Mouse (Mus musculus) limb, embryonic 15.5 days (tissue): ENCODE results near the gene Cys1. TPM values are rescaled to one million over a fixed set of nuclear protein-coding genes. Genes with fewer than 3 reads are reported as not detected.

Source experiments
- ATAC-seq: fragments of 200-750 bp; cut with Nextera tagmentation; 2 replicates; pipeline ENCODE4 v1.8.0; 2017; ENCODE audit warnings: low read depth, moderate TSS enrichment; ENCODE audit not compliant: insufficient number of reproducible peaks, low FRiP score, low TSS enrichment
- H3K27ac ChIP-seq: fragments of 300-500 bp; sonication (generic); 2 replicates; pipeline ENCODE4 v1.5.1; 2015; ENCODE audit warnings: moderate library complexity, mild to moderate bottlenecking, inconsistent platforms
- H3K27me3 ChIP-seq: fragments of 300-500 bp; sonication (generic); 2 replicates; pipeline ENCODE4 v1.6.1; 2015; ENCODE audit warnings: inconsistent platforms
- H3K36me3 ChIP-seq: fragments of 300-500 bp; sonication (generic); 2 replicates; pipeline ENCODE4 v1.6.1; 2015; ENCODE audit warnings: inconsistent platforms
- H3K4me1 ChIP-seq: fragments of 300-500 bp; sonication (generic); 2 replicates; pipeline ENCODE4 v1.6.1; 2015; ENCODE audit warnings: inconsistent platforms
- H3K4me2 ChIP-seq: fragments of 300-500 bp; sonication (generic); 2 replicates; pipeline ENCODE4 v1.6.1; 2015; ENCODE audit warnings: mild to moderate bottlenecking, inconsistent platforms
- H3K4me3 ChIP-seq: fragments of 300-500 bp; sonication (generic); 2 replicates; pipeline ENCODE4 v1.5.1; 2015; ENCODE audit warnings: mild to moderate bottlenecking, inconsistent platforms
- H3K9ac ChIP-seq: fragments of 300-500 bp; sonication (generic); 2 replicates; pipeline ENCODE4 v1.6.1; 2015; ENCODE audit warnings: inconsistent platforms
- H3K9me3 ChIP-seq: fragments of 300-500 bp; sonication (generic); 2 replicates; pipeline ENCODE4 v1.6.1; 2016; ENCODE audit warnings: inconsistent platforms
- WGBS: fragments of 180-500 bp; shearing (Covaris S2); methylation state at CpG from one replicate; pipeline ENCODE4 v1.1.7; 2015; 5-methylcytosine and 5-hydroxymethylcytosine counted together
- polyA plus RNA-seq: library from polyadenylated mRNA; unstranded; fragments of >200 nt; fragmentation: Nextera tagmentation; extraction: Ambion mirVana; gene quantifications from 2 replicates; pipeline ENCODE4 v1.2.1, GENCODE M21; 2015

Cys1 gene
- polyA plus RNA-seq, 1 experiment from 2014 or later, result 8.1 TPM

- Histone ChIP-seq H3K4me3 (no peak overlapping the region), H3K9me3 (no peaks in the 10 kb centered on the region), H3K36me3 (no peaks in the 10 kb centered on the region), H3K27me3 (no peaks in the 10 kb centered on the region), H3K27ac (no peak overlapping the region), H3K9ac (no peak overlapping the region), H3K4me2 (no peak overlapping the region), H3K4me1 (0 out of 2 replicates have a peak, but pooled peaks cover 6% of the 10 kb centered on the region)
- ATAC-seq, result no peak
- 79% methylated on average over 3 of the region's 3 CpGs for WGBS
Measured at GRCm38 (mm10) chr12:24634648-24635047, 47.0 kb downstream of the Cys1 start.

GRCm38 (mm10) chr12:24634212-24634611 is 47.4 kb downstream of the Cys1 start:
- H3K4me3 ChIP-seq, result no peak overlapping the region
- 64% methylated on average over 4 of the region's 4 CpGs for WGBS
- peak; percentile 36; the same call in 1 of the 2 replicates for ATAC-seq

GRCm38 (mm10) chr12:24633753-24634191 is 47.8 kb downstream of the Cys1 start:
- no peak overlapping the region for H3K27ac ChIP-seq
- WGBS, result 55% methylated on average over 1 of the region's 1 CpGs

More at GRCm38 (mm10) chr12:24634212-24634611, 47.4 kb downstream of the Cys1 start:
- H3K4me1 ChIP-seq, result 0 out of 2 replicates have a peak, but pooled peaks cover 6% of the 10 kb centered on the region
- H3K27me3 ChIP-seq, result no peaks in the 10 kb centered on the region
- H3K36me3 ChIP-seq, result no peaks in the 10 kb centered on the region
- no peak overlapping the region for H3K4me2 ChIP-seq
- no peaks in the 10 kb centered on the region for H3K9me3 ChIP-seq
- H3K9ac ChIP-seq, result no peak overlapping the region
- H3K27ac ChIP-seq, result no peak overlapping the region

GRCm38 (mm10) chr12:24632404-24632803 is 49.2 kb downstream of the Cys1 start:
- H3K9me3 ChIP-seq, result no peaks in the 10 kb centered on the region
- no peak overlapping the region for H3K9ac ChIP-seq
- no peak overlapping the region for H3K27ac ChIP-seq
- H3K4me1 ChIP-seq, result 0 out of 2 replicates have a peak, but pooled peaks cover 8% of the 10 kb centered on the region
- no peaks in the 10 kb centered on the region for H3K36me3 ChIP-seq
- H3K4me2 ChIP-seq, result no peak overlapping the region
- no peak overlapping the region for H3K4me3 ChIP-seq
- ATAC-seq, result no peak
- H3K27me3 ChIP-seq, result no peaks in the 10 kb centered on the region
- 70% methylated on average over 4 of the region's 4 CpGs for WGBS

More at GRCm38 (mm10) chr12:24633753-24634191, 47.8 kb downstream of the Cys1 start:
- H3K27me3 ChIP-seq, result no peaks in the 10 kb centered on the region
- no peaks in the 10 kb centered on the region for H3K36me3 ChIP-seq
- no peak overlapping the region for H3K4me2 ChIP-seq
- H3K9ac ChIP-seq, result no peak overlapping the region
- H3K9me3 ChIP-seq, result no peaks in the 10 kb centered on the region
- H3K4me1 ChIP-seq, result 0 out of 2 replicates have a peak, but pooled peaks cover 6% of the 10 kb centered on the region
- H3K4me3 ChIP-seq, result no peak overlapping the region
- peak; percentile 20; the same call in 1 of the 2 replicates for ATAC-seq

GRCm38 (mm10) chr12:24630220-24630619 is 51.4 kb downstream of the Cys1 start:
- no peak for ATAC-seq
- no peaks in the 10 kb centered on the region for H3K36me3 ChIP-seq
- 0 out of 2 replicates have a peak, but pooled peaks cover 16% of the 10 kb centered on the region for H3K4me1 ChIP-seq
- H3K9ac ChIP-seq, result no peak overlapping the region
- no peak overlapping the region for H3K27ac ChIP-seq
- H3K4me2 ChIP-seq, result no peak overlapping the region
- H3K4me3 ChIP-seq, result no peak overlapping the region
- no peaks in the 10 kb centered on the region for H3K27me3 ChIP-seq
- no peaks in the 10 kb centered on the region for H3K9me3 ChIP-seq
- 76% methylated on average over 1 of the region's 1 CpGs for WGBS

GRCm38 (mm10) chr12:24627215-24627614 is 54.4 kb downstream of the Cys1 start:
- no peaks in the 10 kb centered on the region for H3K27me3 ChIP-seq
- H3K36me3 ChIP-seq, result no peaks in the 10 kb centered on the region
- H3K9me3 ChIP-seq, result no peaks in the 10 kb centered on the region
- H3K4me1 ChIP-seq, result 0 out of 2 replicates have a peak, but pooled peaks cover 9% of the 10 kb centered on the region
- no peak overlapping the region for H3K4me2 ChIP-seq
- 39% methylated on average over 3 of the region's 3 CpGs for WGBS
- ATAC-seq, result no peak
- H3K9ac ChIP-seq, result no peak overlapping the region
- no peak overlapping the region for H3K27ac ChIP-seq
- no peak overlapping the region for H3K4me3 ChIP-seq

GRCm38 (mm10) chr12:24626401-24626800 is 55.2 kb downstream of the Cys1 start:
- no peak overlapping the region for H3K4me2 ChIP-seq
- 87% methylated on average over 5 of the region's 5 CpGs for WGBS
- no peak overlapping the region for H3K27ac ChIP-seq
- no peak overlapping the region for H3K4me3 ChIP-seq
- no peaks in the 10 kb centered on the region for H3K9me3 ChIP-seq
- H3K9ac ChIP-seq, result no peak overlapping the region
- no peaks in the 10 kb centered on the region for H3K27me3 ChIP-seq
- ATAC-seq, result no peak
- no peaks in the 10 kb centered on the region for H3K36me3 ChIP-seq
- H3K4me1 ChIP-seq, result 0 out of 2 replicates have a peak, but pooled peaks cover 9% of the 10 kb centered on the region

GRCm38 (mm10) chr12:24623486-24624251 is 57.9 kb downstream of the Cys1 start:
- Histone ChIP-seq H3K4me1 (0 out of 2 replicates have a peak, but pooled peaks cover 9% of the 10 kb centered on the region), H3K27ac (no peak overlapping the region), H3K9ac (no peak overlapping the region), H3K36me3 (no peaks in the 10 kb centered on the region), H3K27me3 (no peaks in the 10 kb centered on the region), H3K4me2 (no peak overlapping the region), H3K4me3 (no peak overlapping the region), H3K9me3 (no peaks in the 10 kb centered on the region)
- no peak for ATAC-seq
- WGBS, result 80% methylated on average over 12 of the region's 12 CpGs

- Histone ChIP-seq H3K36me3 (no peaks in the 10 kb centered on the region), H3K27me3 (no peaks in the 10 kb centered on the region), H3K9me3 (no peaks in the 10 kb centered on the region), H3K4me2 (no peak overlapping the region), H3K4me3 (no peak overlapping the region), H3K9ac (no peak overlapping the region), H3K27ac (no peak overlapping the region), H3K4me1 (no peaks in the 10 kb centered on the region)
- WGBS, result 83% methylated on average over 4 of the region's 4 CpGs
- ATAC-seq, result no peak
Measured at GRCm38 (mm10) chr12:24619436-24619835, 62.2 kb downstream of the Cys1 start.

Other genes starting within 250 kb of the Cys1 start
- gene Taf1b, start 183.5 kb downstream of the Cys1 start, polyA plus RNA-seq, result 27.4 and 27.7 TPM in 2 replicates
- gene Grhl1, start 109.5 kb downstream of the Cys1 start, polyA plus RNA-seq, result 39.7 and 42.5 TPM in 2 replicates
- 13.6 and 14.4 TPM in 2 replicates for gene Klf11, start 30.5 kb downstream of the Cys1 start, polyA plus RNA-seq
- 159 and 162 TPM in 2 replicates for gene Rrm2, start 26.4 kb upstream of the Cys1 start, polyA plus RNA-seq
- 122 and 127 TPM in 2 replicates for gene Mboat2, start 149.1 kb upstream of the Cys1 start, polyA plus RNA-seq